Mouse (Mus musculus) gastrocnemius, adult 18-20 months (tissue): ENCODE measurements at regions not wholly inside any gene's neighbourhood (a gene's known extent, or its start where the extent isn't known, plus 50 kb on each side); places are given as distances from the start of the nearest gene placed in this dataset.
"Not testable (repeated sequence)": the region's sequence is repeated elsewhere in the genome, so short reads cannot be mapped to it uniquely, and the experiment has no call there.

ENCODE experiments used
- DNase-seq: peaks from one replicate; pipeline ENCODE4 v3.0.0; 2021; ENCODE audit warnings: low spot score

GRCm38 (mm10) chr14:53334451-53334850 is 838.9 kb upstream of the Olfr1507 start:
- DNase-seq: not testable (repeated sequence)

GRCm38 (mm10) chr14:53331153-53331552 is 835.6 kb upstream of the Olfr1507 start:
- not testable (repeated sequence) for DNase-seq

GRCm38 (mm10) chr14:53324367-53324766 is 828.8 kb upstream of the Olfr1507 start:
- DNase-seq: not testable (repeated sequence)

- DNase-seq: not testable (repeated sequence)
Observed at GRCm38 (mm10) chr14:53318512-53319309, 823.2 kb upstream of the Olfr1507 start.

- not testable (repeated sequence) for DNase-seq
Observed at GRCm38 (mm10) chr14:53312490-53312889, 816.9 kb upstream of the Olfr1507 start.

- not testable (repeated sequence) for DNase-seq
Observed at GRCm38 (mm10) chr14:53303179-53303578, 807.6 kb upstream of the Olfr1507 start.

GRCm38 (mm10) chr14:53302491-53302829 is 806.9 kb upstream of the Olfr1507 start:
- DNase-seq: not testable (repeated sequence)

- DNase-seq: not testable (repeated sequence)
Observed at GRCm38 (mm10) chr14:53301722-53302490, 806.4 kb upstream of the Olfr1507 start.

GRCm38 (mm10) chr14:53301110-53301509 is 805.6 kb upstream of the Olfr1507 start:
- not testable (repeated sequence) for DNase-seq

- not testable (repeated sequence) for DNase-seq
Observed at GRCm38 (mm10) chr14:53299735-53300134, 804.2 kb upstream of the Olfr1507 start.

GRCm38 (mm10) chr14:53283350-53284141 is 788.0 kb upstream of the Olfr1507 start:
- not testable (repeated sequence) for DNase-seq

GRCm38 (mm10) chr14:53273218-53273617 is 777.7 kb upstream of the Olfr1507 start:
- DNase-seq: not testable (repeated sequence)

- DNase-seq: not testable (repeated sequence)
Observed at GRCm38 (mm10) chr14:53267693-53268092, 772.1 kb upstream of the Olfr1507 start.

- DNase-seq: not testable (repeated sequence)
Observed at GRCm38 (mm10) chr14:53255962-53256361, 760.4 kb upstream of the Olfr1507 start.

- not testable (repeated sequence) for DNase-seq
Observed at GRCm38 (mm10) chr14:53253470-53253869, 757.9 kb upstream of the Olfr1507 start.

- not testable (repeated sequence) for DNase-seq
Observed at GRCm38 (mm10) chr14:53231142-53231541, 735.6 kb upstream of the Olfr1507 start.

- DNase-seq: not testable (repeated sequence)
Observed at GRCm38 (mm10) chr14:53224789-53225188, 729.2 kb upstream of the Olfr1507 start.

- DNase-seq: not testable (repeated sequence)
Observed at GRCm38 (mm10) chr14:53210554-53210953, 715.0 kb upstream of the Olfr1507 start.

- not testable (repeated sequence) for DNase-seq
Observed at GRCm38 (mm10) chr14:53209258-53209657, 713.7 kb upstream of the Olfr1507 start.

GRCm38 (mm10) chr14:53190931-53191330 is 695.4 kb upstream of the Olfr1507 start:
- not testable (repeated sequence) for DNase-seq

GRCm38 (mm10) chr14:53174099-53174498 is 678.5 kb upstream of the Olfr1507 start:
- not testable (repeated sequence) for DNase-seq
